Mouse (Mus musculus): ENCODE measurements at regions not wholly inside any gene's neighbourhood (a gene's known extent, or its start where the extent isn't known, plus 50 kb on each side); places are given as distances from the start of the nearest gene placed in this dataset.
"Not testable (repeated sequence)": the region's sequence is repeated elsewhere in the genome, so short reads cannot be mapped to it uniquely, and the experiment has no call there.

GRCm38 (mm10) chr12:115404116-115404515 lies 643.4 kb upstream of the Zfp386 start:
- Histone ChIP-seq H3K4me1 (peaks cover 7% of the 10 kb centered on the region; the same call in 1 of the 2 replicates), H3K36me3 (replicated peaks; ENCODE audit: low read length) (no peaks in the 10 kb centered on the region), H3K9me3 (no peaks in the 10 kb centered on the region), H3K27me3 (replicated peaks) (no peaks in the 10 kb centered on the region), H3K4me3 (replicated peaks) (no peak overlapping the region)
- TF ChIP-seq GATA1 (IDR thresholded peaks at IDR 0.05; ENCODE audit: borderline replicate concordance, low read length): no peak
- no peak for TF ChIP-seq FLI1 (IDR thresholded peaks at IDR 0.05; ENCODE audit: low read length)

GRCm38 (mm10) chr12:115404657-115405056 lies 642.9 kb upstream of the Zfp386 start:
- Histone ChIP-seq H3K9me3 (no peaks in the 10 kb centered on the region), H3K27me3 (replicated peaks) (no peaks in the 10 kb centered on the region), H3K36me3 (replicated peaks; ENCODE audit: low read length) (no peaks in the 10 kb centered on the region), H3K4me3 (replicated peaks) (no peak overlapping the region), H3K4me1 (peaks cover 7% of the 10 kb centered on the region; the same call in 1 of the 2 replicates)
- TF ChIP-seq GATA1 (IDR thresholded peaks at IDR 0.05; ENCODE audit: borderline replicate concordance, low read length): no peak
- TF ChIP-seq FLI1 (IDR thresholded peaks at IDR 0.05; ENCODE audit: low read length): no peak

GRCm38 (mm10) chr12:115446247-115446646 lies 601.3 kb upstream of the Zfp386 start:
- not testable (repeated sequence) for H3K36me3 ChIP-seq (replicated peaks; ENCODE audit: low read length); H3K27me3 ChIP-seq (replicated peaks); H3K9me3 ChIP-seq; H3K4me1 ChIP-seq; H3K4me3 ChIP-seq (replicated peaks)

- H3K4me3 ChIP-seq (replicated peaks); H3K27me3 ChIP-seq (replicated peaks); H3K9me3 ChIP-seq; H3K4me1 ChIP-seq; H3K36me3 ChIP-seq (replicated peaks; ENCODE audit: low read length): not testable (repeated sequence)
Observed at GRCm38 (mm10) chr12:115452626-115453025, 594.9 kb upstream of the Zfp386 start.

GRCm38 (mm10) chr12:115464777-115465176 lies 582.7 kb upstream of the Zfp386 start:
- not testable (repeated sequence) for H3K36me3 ChIP-seq (replicated peaks; ENCODE audit: low read length); H3K27me3 ChIP-seq (replicated peaks); H3K4me1 ChIP-seq; H3K9me3 ChIP-seq; H3K4me3 ChIP-seq (replicated peaks)

- H3K27me3 ChIP-seq (replicated peaks); H3K9me3 ChIP-seq; H3K36me3 ChIP-seq (replicated peaks; ENCODE audit: low read length); H3K4me1 ChIP-seq; H3K4me3 ChIP-seq (replicated peaks): not testable (repeated sequence)
Observed at GRCm38 (mm10) chr12:115468015-115468414, 579.5 kb upstream of the Zfp386 start.

- not testable (repeated sequence) for H3K4me3 ChIP-seq (replicated peaks); H3K9me3 ChIP-seq
Observed at GRCm38 (mm10) chr12:115468569-115468968, 579.0 kb upstream of the Zfp386 start.

GRCm38 (mm10) chr12:115498865-115499264 lies 548.7 kb upstream of the Zfp386 start:
- TF ChIP-seq FLI1 (IDR thresholded peaks at IDR 0.05; ENCODE audit: low read length) (no peak), GATA1 (IDR thresholded peaks at IDR 0.05; ENCODE audit: borderline replicate concordance, low read length) (no peak)
- no peak overlapping the region for H3K4me3 ChIP-seq (replicated peaks)
- H3K4me1 ChIP-seq: peaks cover 4% of the 10 kb centered on the region
- no peaks in the 10 kb centered on the region for H3K9me3 ChIP-seq
- H3K36me3 ChIP-seq (replicated peaks; ENCODE audit: low read length): no peaks in the 10 kb centered on the region
- H3K27me3 ChIP-seq (replicated peaks): no peaks in the 10 kb centered on the region

More at GRCm38 (mm10) chr12:115468569-115468968, 579.0 kb upstream of the Zfp386 start:
- H3K4me1 ChIP-seq; H3K27me3 ChIP-seq (replicated peaks); H3K36me3 ChIP-seq (replicated peaks; ENCODE audit: low read length): not testable (repeated sequence)

- H3K27me3 ChIP-seq (replicated peaks); H3K4me1 ChIP-seq; H3K36me3 ChIP-seq (replicated peaks; ENCODE audit: low read length); H3K4me3 ChIP-seq (replicated peaks); H3K9me3 ChIP-seq: not testable (repeated sequence)
Observed at GRCm38 (mm10) chr12:115507285-115507684, 540.2 kb upstream of the Zfp386 start.

- not testable (repeated sequence) for H3K27me3 ChIP-seq (replicated peaks); H3K9me3 ChIP-seq; H3K4me3 ChIP-seq (replicated peaks); H3K4me1 ChIP-seq; H3K36me3 ChIP-seq (replicated peaks; ENCODE audit: low read length)
Observed at GRCm38 (mm10) chr12:115508615-115509342, 538.7 kb upstream of the Zfp386 start.

- H3K4me3 ChIP-seq (replicated peaks); H3K36me3 ChIP-seq (replicated peaks; ENCODE audit: low read length); H3K9me3 ChIP-seq; H3K27me3 ChIP-seq (replicated peaks): not testable (repeated sequence)
- peaks cover 14% of the 10 kb centered on the region for H3K4me1 ChIP-seq
Observed at GRCm38 (mm10) chr12:115518778-115519541, 528.6 kb upstream of the Zfp386 start.
